ENCODE assay signal across 24 mouse cellular contexts in genomic region chr19:44259484-44259883, GRCm38 (mm10). TPM values are rescaled to one million over a fixed set of nuclear protein-coding genes. Genes with fewer than 3 reads are reported as not detected.
DNase-seq lines count a peak whose midpoint lies in the region; ATAC-seq and TF ChIP-seq lines count a peak whose summit lies in the region.
"Had no signal": no experiment of that assay in that cellular context is flagged by ENCODE, and none has a peak within 500 bp of the region (broad histone marks: within the 10 kb centered on the region; RNA-seq: fewer than 3 reads in every experiment).

No protein-coding gene starts in this region.

- in situ Hi-C loops in CH12.LX (cut with MboI; ENCODE audit: low pct_ligation_motif_present, low pct_unique_long_range_greater_than_20kb, low sequenced_read_pairs), result no loop called here

- H3K79me2 ChIP-seq in CH12.LX (replicated peaks; ENCODE audit: control insufficient read depth, extremely low read depth, insufficient read depth, poor library complexity, severe bottlenecking) (peaks cover 7% of the 10 kb centered on the region), MEL (ENCODE audit: control insufficient read depth, insufficient read depth, low read length, poor library complexity) (no peaks in the 10 kb centered on the region)

- TF ChIP-seq POLR2A in CH12.LX (IDR thresholded peaks at IDR 0.05; ENCODE audit: low read depth, low read length), result no peak
- TF ChIP-seq POLR2A in MEL (IDR thresholded peaks at IDR 0.05; ENCODE audit: control insufficient read depth in 1 of 2, insufficient read depth in 1 of 2, low read depth in 1 of 2, low read length in 2 of 2, poor library complexity in 1 of 2), result no peak

- H3K4me1 ChIP-seq in CH12.LX (ENCODE audit: control insufficient read depth in 1 of 2, insufficient read depth in 2 of 2) (peaks cover 3 to 64% of the 10 kb centered on the region in 2 experiments), MEL (ENCODE audit: control insufficient read depth in 1 of 2, insufficient read depth in 2 of 2, low read length in 2 of 2) (peaks cover 0 to 4% of the 10 kb centered on the region in 2 experiments; a peak in 2 of 4 replicates)
- peaks cover 4% of the 10 kb centered on the region; the same call in 1 of the 2 replicates for H3K4me1 ChIP-seq in brown adipose tissue, adult 24 weeks (ENCODE audit: control insufficient read depth, insufficient read depth, insufficient read length, low read length)
- H3K4me1 ChIP-seq: embryonic facial prominence, embryonic 12.5 days; forebrain, embryonic 13.5 days; forebrain, embryonic 15.5 days had no signal

- TF ChIP-seq RAD21 in CH12.LX (IDR thresholded peaks at IDR 0.05; ENCODE audit: low read depth, low read length) (no peak), MEL (IDR thresholded peaks at IDR 0.05; ENCODE audit: low read depth, low read length) (no peak)

- TF ChIP-seq EP300 in CH12.LX (IDR thresholded peaks at IDR 0.05; ENCODE audit: low read length) (no peak), MEL (IDR thresholded peaks at IDR 0.05; ENCODE audit: low read depth in 1 of 2, low read length in 2 of 2) (peak in 1 of 2 experiments; percentile 23; a peak in 2 of 4 replicates)

- dilution Hi-C loops in CH12.LX (cut with MboI; ENCODE audit: extremely low pct_ligation_motif_present, extremely low pct_unique_long_range_greater_than_20kb, low sequenced_read_pairs), result no loop called here

- peak overlapping the region in 2 of 3 experiments; percentile 42 to 50 for H3K4me3 ChIP-seq in CH12.LX (replicated peaks in 1 of 3; ENCODE audit: low read depth in 2 of 3, low read length in 2 of 3, poor library complexity in 1 of 3)
- no peak overlapping the region for H3K4me3 ChIP-seq in MEL (ENCODE audit: control insufficient read depth in 1 of 2, insufficient read depth in 1 of 2, low read depth in 2 of 2, low read length in 2 of 2)
- H3K4me3 ChIP-seq in brown adipose tissue, adult 24 weeks (ENCODE audit: insufficient read depth, low read depth, low read length), result no peak overlapping the region
- H3K4me3 ChIP-seq: embryonic facial prominence, embryonic 10.5 days; embryonic facial prominence, embryonic 12.5 days; forebrain, embryonic 13.5 days; forebrain, embryonic 15.5 days had no signal

- H3K27ac ChIP-seq in CH12.LX (ENCODE audit: insufficient read depth, low read depth) (peak overlapping the region; percentile 76), MEL (ENCODE audit: control insufficient read depth, low read depth, low read length) (no peak overlapping the region)
- peak overlapping the region; percentile 31; the same call in 1 of the 2 replicates for H3K27ac ChIP-seq in brown adipose tissue, adult 24 weeks (replicated peaks; ENCODE audit: low read depth, low read length)
- H3K27ac ChIP-seq: embryonic facial prominence, embryonic 10.5 days; embryonic facial prominence, embryonic 12.5 days; forebrain, embryonic 13.5 days; forebrain, embryonic 15.5 days had no signal

- ATAC-seq in megakaryocyte progenitor cell, adult 5-6 weeks (replicated peaks; ENCODE audit: poor library complexity), result no peak
- ATAC-seq: CD4-positive, CD25-positive, alpha-beta regulatory T cell, adult 4 months; forebrain, embryonic 13.5 days; forebrain, embryonic 15.5 days; forebrain, postnatal 0 days had no signal

- H3K9ac ChIP-seq in CH12.LX (ENCODE audit: insufficient read depth, low read depth), result peak overlapping the region; percentile 91
- no peak overlapping the region for H3K9ac ChIP-seq in MEL (ENCODE audit: control insufficient read depth, low read depth, low read length, poor library complexity, severe bottlenecking)
- H3K9ac ChIP-seq: embryonic facial prominence, embryonic 12.5 days; forebrain, embryonic 13.5 days; forebrain, embryonic 15.5 days; forebrain, postnatal 0 days had no signal

- H3K36me3 ChIP-seq in CH12.LX (replicated peaks in 1 of 2; ENCODE audit: control insufficient read depth in 1 of 2, insufficient read depth in 1 of 2, low read length in 1 of 2) (peaks cover 7 to 20% of the 10 kb centered on the region in 2 experiments), MEL (ENCODE audit: control insufficient read depth in 1 of 2, insufficient read depth in 2 of 2, low read length in 2 of 2) (no peaks in the 10 kb centered on the region)
- H3K36me3 ChIP-seq: embryonic facial prominence, embryonic 10.5 days; embryonic facial prominence, embryonic 12.5 days; forebrain, embryonic 15.5 days had no signal

- H3K9me3 ChIP-seq in CH12.LX (replicated peaks; ENCODE audit: low read length) (no peaks in the 10 kb centered on the region), MEL (replicated peaks; ENCODE audit: insufficient read depth, low read length) (no peaks in the 10 kb centered on the region)
- H3K9me3 ChIP-seq: embryonic facial prominence, embryonic 10.5 days; embryonic facial prominence, embryonic 12.5 days; forebrain, embryonic 13.5 days; forebrain, embryonic 15.5 days; G1E had no signal

- TF ChIP-seq CTCF in CH12.LX (conservative IDR thresholded peaks at IDR 0.05 in 1 of 2, IDR thresholded peaks at IDR 0.05 in 1 of 2; ENCODE audit: low read depth in 2 of 2, low read length in 2 of 2), result no peak
- TF ChIP-seq CTCF in MEL (IDR thresholded peaks at IDR 0.05 in 2 of 3, conservative IDR thresholded peaks at IDR 0.05 in 1 of 3; ENCODE audit: control insufficient read depth in 1 of 3, insufficient read depth in 1 of 3, low read depth in 2 of 3, low read length in 3 of 3, poor library complexity in 1 of 3, severe bottlenecking in 1 of 3), result no peak

- DNase-seq in 3T3-L1 (ENCODE audit: low read depth, low spot score) (peak; percentile 41), CH12.LX (ENCODE audit: extremely low read depth) (no peak), MEL (ENCODE audit: low read depth, low spot score) (no peak)
- DNase-seq in frontal cortex, postnatal 10 days (ENCODE audit: low spot score in 2 of 2), result no peak
- DNase-seq in cerebellum, adult 11 months, result no peak
- no peak for DNase-seq in layer of hippocampus, postnatal 25 days (ENCODE audit: extremely low spot score in 1 of 2, low spot score in 1 of 2)
- DNase-seq: adrenal gland, adult 8-10 months; adrenal gland, postnatal 14 days; adrenal gland, postnatal 36 days; B cell, adult 2 months; cerebellum, adult 11-12 months; cerebellum, adult 2 months; cerebellum, adult 9-10 months; cerebellum, postnatal 10 days; cerebellum, postnatal 25 days; forebrain, postnatal 0 days had no signal

- no peaks in the 10 kb centered on the region for H3K27me3 ChIP-seq in CH12.LX (replicated peaks)
- H3K27me3 ChIP-seq in MEL (ENCODE audit: control insufficient read depth in 1 of 2, insufficient read depth in 2 of 2, low read length in 2 of 2), result no peaks in the 10 kb centered on the region
- H3K27me3 ChIP-seq: embryonic facial prominence, embryonic 12.5 days; forebrain, embryonic 13.5 days; forebrain, embryonic 15.5 days had no signal

- H3K4me2 ChIP-seq in CH12.LX (ENCODE audit: insufficient read depth, low read depth, poor library complexity, severe bottlenecking), result peak overlapping the region; percentile 90
- H3K4me2 ChIP-seq: embryonic facial prominence, embryonic 12.5 days; forebrain, embryonic 13.5 days; forebrain, embryonic 15.5 days had no signal

TF ChIP-seq in CH12.LX, 34 proteins besides CTCF, POLR2A, EP300 and RAD21 (continues in another document):
- TF ChIP-seq MAZ (IDR thresholded peaks at IDR 0.05; ENCODE audit: low read depth, low read length) (no peak), ZNF384 (IDR thresholded peaks at IDR 0.05; ENCODE audit: low read depth, low read length) (peak; percentile 65; the same call in 1 of the 2 replicates), CHD2 (IDR thresholded peaks at IDR 0.05; ENCODE audit: low read length) (0 out of 2 replicates have a peak, but pooled peaks have one; percentile 7), ELF1 (IDR thresholded peaks at IDR 0.05; ENCODE audit: low read depth, low read length) (0 out of 2 replicates have a peak, but pooled peaks have one; percentile 12), BHLHE40 (IDR thresholded peaks at IDR 0.05; ENCODE audit: low read depth, low read length) (0 out of 2 replicates have a peak, but pooled peaks have one; percentile 18), UBTF (IDR thresholded peaks at IDR 0.05; ENCODE audit: low read depth, low read length) (no peak)

TF ChIP-seq in MEL, 35 proteins besides CTCF, POLR2A, EP300 and RAD21:
- peak; percentile 82 for TF ChIP-seq ETS1 (IDR thresholded peaks at IDR 0.05; ENCODE audit: low read depth, low read length)
- no peak for TF ChIP-seq UBTF (IDR thresholded peaks at IDR 0.05; ENCODE audit: borderline replicate concordance, insufficient read depth, low read depth, low read length)
- TF ChIP-seq ZNF384 (IDR thresholded peaks at IDR 0.05; ENCODE audit: low read depth, low read length), result peak; percentile 87
- TF ChIP-seq GATA1 (IDR thresholded peaks at IDR 0.05; ENCODE audit: low read depth, low read length), result peak; percentile 74

RNA-seq across cellular contexts. Expression of gene Scd2, which starts 34.0 kb away (rescaled TPM):
- total RNA-seq in CH12.LX (2012; rRNA removed) (204 and 212 TPM in 2 replicates), CH12.LX (2014; rRNA removed) (123 and 205 TPM in 2 replicates), MEL (2012; rRNA removed) (392 and 554 TPM in 2 replicates)
- polyA plus RNA-seq in CH12.LX (2012; ENCODE audit: insufficient read length, low read depth) (274 and 408 TPM in 2 replicates), MEL (2012; ENCODE audit: insufficient read depth in 1 of 2, insufficient read length in 2 of 2, low read depth in 1 of 2, low replicate concordance in 2 of 2, missing spikeins in 1 of 2) (100 to 1,000 TPM in 1 of 2 experiments, 10 to 100 TPM in 1; 47.4 to 593 TPM)
- 247 and 253 TPM in 2 replicates for polyA plus RNA-seq in brown adipose tissue, adult 24 weeks (2012; ENCODE audit: insufficient read depth, insufficient read length, missing spikeins)
- 95.4 and 101 TPM in 2 replicates for total RNA-seq in megakaryocyte progenitor cell, adult 5-6 weeks (2015)
- 88.5 and 107 TPM in 2 replicates for total RNA-seq in megakaryocyte progenitor cell, adult 5-6 weeks (2017)
- 100 to 1,000 TPM; 642 to 712 TPM for total RNA-seq in layer of hippocampus, postnatal 25 days (2021)

RNA-seq across cellular contexts. Expression of gene Scd3, which starts 56.4 kb away (rescaled TPM):
- 0.04 TPM in 1 of 2 replicates, not detected in the other for total RNA-seq in CH12.LX (2012; rRNA removed)
- not detected in 2 replicates for total RNA-seq in CH12.LX (2014; rRNA removed)
- 0.11 TPM in 1 of 2 replicates, not detected in the other for polyA plus RNA-seq in CH12.LX (2012; ENCODE audit: insufficient read length, low read depth)
- 0.96 and 1.4 TPM in 2 replicates for total RNA-seq in MEL (2012; rRNA removed)
- 100 to 1,000 TPM in 1 of 2 experiments, under 1 TPM in 1; 0.65 to 745 TPM for polyA plus RNA-seq in MEL (2012; ENCODE audit: insufficient read depth in 1 of 2, insufficient read length in 2 of 2, low read depth in 1 of 2, low replicate concordance in 2 of 2, missing spikeins in 1 of 2)
- polyA plus RNA-seq in brown adipose tissue, adult 24 weeks (2012; ENCODE audit: insufficient read depth, insufficient read length, missing spikeins), result 2.2 and 6.0 TPM in 2 replicates
- not detected in 2 replicates for total RNA-seq in megakaryocyte progenitor cell, adult 5-6 weeks (2015)
- total RNA-seq in megakaryocyte progenitor cell, adult 5-6 weeks (2017), result not detected in 2 replicates
- total RNA-seq in layer of hippocampus, postnatal 25 days (2021), result 1 to 10 TPM; 1.1 to 1.6 TPM
- total RNA-seq: adrenal gland, postnatal 14 days had no signal
- polyA plus RNA-seq: CD4-positive, CD25-positive, alpha-beta regulatory T cell, adult 4 months; G1E had no signal

Comparison
In these comparisons a context has a peak if more than half of its experiments do, and no peak if none do; other contexts are left out.
1. H3K4me3 ChIP-seq: peak in CH12.LX (2 of 3); none in MEL (0 of 2) and brown adipose tissue, adult 24 weeks (single experiment).